21 mouse cellular contexts compared by ENCODE assay signal in genomic region chr5:99292287-99292851, GRCm38 (mm10).
DNase-seq lines count a peak whose midpoint lies in the region; ATAC-seq lines count a peak whose summit lies in the region.
"Had no signal": no experiment of that assay in that cellular context is flagged by ENCODE, and none has a peak within 500 bp of the region (broad histone marks: within the 10 kb centered on the region; RNA-seq: fewer than 3 reads in every experiment).

No protein-coding gene starts in this region.

- ATAC-seq in cerebellum, adult (ENCODE audit: insufficient number of reproducible peaks, low FRiP score, low TSS enrichment): no peak
- peak; percentile 79 for ATAC-seq in hindbrain, embryonic 16.5 days
- no peak for ATAC-seq in hindbrain, embryonic 14.5 days (ENCODE audit: low FRiP score)
- ATAC-seq: activated CD4-positive, CD25-positive, alpha-beta regulatory T cell, adult 4 months; forebrain, embryonic 15.5 days; inflammation-experienced regulatory T-cells, adult 6 months; midbrain, embryonic 13.5 days; Patski had no signal

- no peak overlapping the region for H3K27ac ChIP-seq in hindbrain, embryonic 16.5 days (ENCODE audit: low read depth, low read length)
- no peak overlapping the region for H3K27ac ChIP-seq in hindbrain, embryonic 14.5 days
- H3K27ac ChIP-seq: forebrain, embryonic 15.5 days; gastrocnemius, adult 2 months; limb, embryonic 10.5 days; midbrain, embryonic 13.5 days had no signal

- no peak overlapping the region for H3K4me3 ChIP-seq in hindbrain, embryonic 16.5 days (ENCODE audit: low read length)
- no peak overlapping the region for H3K4me3 ChIP-seq in hindbrain, embryonic 14.5 days (replicated peaks; ENCODE audit: low read length)
- H3K4me3 ChIP-seq: erythroblast, embryonic 14.5 days; forebrain, embryonic 15.5 days; gastrocnemius, adult 2 months; limb, embryonic 10.5 days; midbrain, embryonic 13.5 days had no signal

- intact Hi-C loops in gastrocnemius, postnatal 36 days (cut with DNase I): no loop called here

- no peak overlapping the region for H3K4me2 ChIP-seq in hindbrain, embryonic 16.5 days (ENCODE audit: low read length)
- H3K4me2 ChIP-seq in hindbrain, embryonic 14.5 days (replicated peaks): no peak overlapping the region
- H3K4me2 ChIP-seq: forebrain, embryonic 15.5 days; heart, embryonic 11.5 days; liver, embryonic 11.5 days; midbrain, embryonic 13.5 days had no signal

- DNase-seq in cerebellum, adult 9-11 months: peak; percentile 7
- no peak for DNase-seq in hindbrain, embryonic 14.5 days (ENCODE audit: low spot score)
- peak; percentile 47 to 52 for DNase-seq in right cerebral cortex, postnatal 10 days (ENCODE audit: low spot score in 2 of 2)
- DNase-seq in right cerebral cortex, postnatal 36 days (ENCODE audit: low spot score in 2 of 2): no peak
- no peak for DNase-seq in gastrocnemius, postnatal 36 days
- DNase-seq: gastrocnemius, adult 2 months; heart, postnatal 14 days; lung, adult 2 months; retina, postnatal 1 day; thymus, adult 2 months had no signal

- H3K27me3 ChIP-seq in hindbrain, embryonic 16.5 days (replicated peaks; ENCODE audit: control insufficient read depth, insufficient read depth, low read length): no peaks in the 10 kb centered on the region
- H3K27me3 ChIP-seq in hindbrain, embryonic 14.5 days (ENCODE audit: control insufficient read depth, insufficient read depth, low read length): no peaks in the 10 kb centered on the region
- H3K27me3 ChIP-seq: forebrain, embryonic 15.5 days; midbrain, embryonic 13.5 days; Patski had no signal

- 71% methylated on average over 10 of the region's 10 CpGs for WGBS in hindbrain, embryonic 16.5 days
- WGBS in hindbrain, embryonic 14.5 days: 80% methylated on average over 10 of the region's 10 CpGs

- H3K9me3 ChIP-seq in hindbrain, embryonic 16.5 days (ENCODE audit: control insufficient read depth, low read length): no peaks in the 10 kb centered on the region
- no peaks in the 10 kb centered on the region for H3K9me3 ChIP-seq in hindbrain, embryonic 14.5 days (ENCODE audit: control insufficient read depth, low read length)
- H3K9me3 ChIP-seq: forebrain, embryonic 15.5 days; limb, embryonic 10.5 days; midbrain, embryonic 13.5 days had no signal

- no peaks in the 10 kb centered on the region; the same call in 1 of the 2 replicates for H3K4me1 ChIP-seq in hindbrain, embryonic 16.5 days (ENCODE audit: control insufficient read depth, insufficient read depth, low read depth, low read length)
- H3K4me1 ChIP-seq in hindbrain, embryonic 14.5 days (replicated peaks; ENCODE audit: control insufficient read depth, insufficient read depth, low read length): no peaks in the 10 kb centered on the region; the same call in 1 of the 2 replicates
- H3K4me1 ChIP-seq: limb, embryonic 10.5 days; midbrain, embryonic 13.5 days had no signal

- no peaks in the 10 kb centered on the region for H3K36me3 ChIP-seq in hindbrain, embryonic 16.5 days (ENCODE audit: control insufficient read depth, insufficient read depth, low read length)
- H3K36me3 ChIP-seq in hindbrain, embryonic 14.5 days (replicated peaks; ENCODE audit: control insufficient read depth, insufficient read depth): no peaks in the 10 kb centered on the region
- H3K36me3 ChIP-seq: forebrain, embryonic 15.5 days; limb, embryonic 10.5 days; midbrain, embryonic 13.5 days had no signal

- H3K9ac ChIP-seq in hindbrain, embryonic 16.5 days (ENCODE audit: low read depth, low read length): no peak overlapping the region
- no peak overlapping the region for H3K9ac ChIP-seq in hindbrain, embryonic 14.5 days
- H3K9ac ChIP-seq: forebrain, embryonic 15.5 days; midbrain, embryonic 13.5 days had no signal

Comparison
In these comparisons a context has a peak if more than half of its experiments do, and no peak if none do; other contexts are left out.
1. DNase-seq: peak in cerebellum, adult 9-11 months (single experiment) and right cerebral cortex, postnatal 10 days (2 of 2); none in hindbrain, embryonic 14.5 days (single experiment), right cerebral cortex, postnatal 36 days (0 of 2) and gastrocnemius, postnatal 36 days (0 of 2).